Mouse (Mus musculus) neural tube, embryonic 13.5 days (tissue): ENCODE measurements around the gene Gm17606. TPM values are rescaled to one million over a fixed set of nuclear protein-coding genes. Genes with fewer than 3 reads are reported as not detected.

ENCODE experiments used
- ATAC-seq: fragments of 200-750 bp; cut with Nextera tagmentation; 2 replicates; pipeline ENCODE4 v1.8.0; 2017; ENCODE audit warnings: low read depth, mild to moderate bottlenecking, moderate TSS enrichment, moderate library complexity
- H3K27ac ChIP-seq: fragments of 300-500 bp; sonication (generic); replicated peaks from 2 replicates; pipeline ENCODE4 v1.5.1; 2015; ENCODE audit warnings: moderate library complexity, mild to moderate bottlenecking, inconsistent platforms
- H3K27me3 ChIP-seq: fragments of 300-500 bp; sonication (generic); 2 replicates; pipeline ENCODE4 v1.6.1; 2015; ENCODE audit warnings: mild to moderate bottlenecking, inconsistent platforms
- H3K36me3 ChIP-seq: fragments of 300-500 bp; sonication (generic); 2 replicates; pipeline ENCODE4 v1.6.1; 2015; ENCODE audit warnings: mild to moderate bottlenecking, inconsistent platforms
- H3K4me1 ChIP-seq: fragments of 300-500 bp; sonication (generic); replicated peaks from 2 replicates; pipeline ENCODE4 v1.6.1; 2015; ENCODE audit warnings: inconsistent platforms
- H3K4me2 ChIP-seq: fragments of 300-500 bp; sonication (generic); 2 replicates; pipeline ENCODE4 v1.6.1; 2015; ENCODE audit warnings: inconsistent platforms, mild to moderate bottlenecking, moderate library complexity
- H3K4me3 ChIP-seq: fragments of 300-500 bp; sonication (generic); 2 replicates; pipeline ENCODE4 v1.5.1; 2015; ENCODE audit warnings: mild to moderate bottlenecking, inconsistent platforms
- H3K9ac ChIP-seq: fragments of 300-500 bp; sonication (generic); 2 replicates; pipeline ENCODE4 v1.6.1; 2015; ENCODE audit warnings: moderate library complexity, mild to moderate bottlenecking, inconsistent platforms
- H3K9me3 ChIP-seq: fragments of 300-500 bp; sonication (generic); 2 replicates; pipeline ENCODE4 v1.6.1; 2016; ENCODE audit warnings: inconsistent platforms
- WGBS: fragments of 180-500 bp; shearing (Covaris S2); methylation state at CpG from one replicate; pipeline ENCODE4 v1.1.7; 2015; 5-methylcytosine and 5-hydroxymethylcytosine counted together
- polyA plus RNA-seq: library from polyadenylated mRNA; unstranded; fragments of >200 nt; fragmentation: Nextera tagmentation; extraction: Ambion mirVana; gene quantifications from 2 replicates; pipeline ENCODE4 v1.2.1, GENCODE M21; 2015

The Gm17606 gene
- not detected in 2 replicates for polyA plus RNA-seq

GRCm38 (mm10) chr14:54640946-54641304, at the start of gene Gm17606:
Gm17606 (plus strand) TSS chr14:54640952.
- H3K4me3 ChIP-seq = peak within 1 kb of the TSS; percentile 58
- peak within 1 kb of the TSS; percentile 87 for H3K27ac ChIP-seq
- no peak; the same call in 1 of the 2 replicates for ATAC-seq
- H3K4me2 ChIP-seq = peak within 1 kb of the TSS; percentile 74
- WGBS = under 1% methylated on average over 28 of the region's 28 CpGs
- H3K27me3 ChIP-seq = no peaks in the 10 kb centered on the region
- H3K9me3 ChIP-seq = no peaks in the 10 kb centered on the region
- H3K9ac ChIP-seq = peak within 1 kb of the TSS; percentile 83
- peaks cover 34% of the 10 kb centered on the region for H3K4me1 ChIP-seq
- peaks cover 72% of the 10 kb centered on the region for H3K36me3 ChIP-seq

- Histone ChIP-seq H3K27ac (no peak overlapping the region), H3K9me3 (no peaks in the 10 kb centered on the region), H3K4me3 (no peak overlapping the region), H3K36me3 (peaks cover 24% of the 10 kb centered on the region), H3K4me2 (no peak overlapping the region), H3K4me1 (peaks cover 14% of the 10 kb centered on the region), H3K27me3 (no peaks in the 10 kb centered on the region), H3K9ac (no peak overlapping the region)
- 92% methylated on average over 16 of the region's 16 CpGs for WGBS
- ATAC-seq = no peak
These were observed 49.7 kb upstream of the Gm17606 start for GRCm38 (mm10) chr14:54591056-54591455.

DNA sequence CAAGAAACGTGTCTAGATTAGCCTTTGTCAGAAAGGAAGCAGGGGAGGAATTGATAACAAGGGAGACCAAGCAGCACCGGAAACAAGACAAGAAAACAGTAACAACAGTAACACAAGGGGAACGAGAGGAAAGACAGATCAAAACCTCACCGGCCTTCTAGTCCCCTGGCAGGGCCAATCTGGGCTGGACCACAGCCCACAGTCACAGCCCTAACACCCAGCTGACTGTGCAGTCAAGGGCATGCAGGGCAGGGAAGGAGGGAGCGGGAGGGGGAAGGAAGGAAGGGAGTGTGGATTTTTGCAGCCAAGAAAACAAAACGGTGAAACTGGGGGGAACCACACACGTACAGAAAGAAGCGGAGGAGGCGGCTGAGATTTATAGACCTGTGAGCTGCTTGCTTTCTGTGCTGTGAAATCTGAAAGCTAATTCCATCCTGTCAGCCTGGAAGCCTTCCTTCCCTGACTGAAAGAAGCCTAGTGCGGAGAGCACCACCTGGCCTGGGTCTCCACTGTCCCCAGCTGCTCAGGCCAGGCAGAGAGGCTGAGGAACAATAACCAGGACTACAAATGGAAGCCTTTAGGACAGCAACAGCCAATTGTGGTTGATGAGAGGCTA, 48.3 kb upstream of the Gm17606 start:
- 0 out of 2 replicates have a peak overlapping the region, but pooled peaks have one; percentile 21 for H3K4me2 ChIP-seq
- 40% methylated on average over 10 of the region's 10 CpGs for WGBS
- 0 out of 2 replicates have a peak, but pooled peaks have one; percentile 21 for ATAC-seq
- no peak overlapping the region for H3K4me3 ChIP-seq
- peaks cover 14% of the 10 kb centered on the region for H3K4me1 ChIP-seq
- no peaks in the 10 kb centered on the region for H3K27me3 ChIP-seq
- peak overlapping the region; percentile 81 for H3K27ac ChIP-seq
- peak overlapping the region; percentile 52 for H3K9ac ChIP-seq
- peaks cover 28% of the 10 kb centered on the region for H3K36me3 ChIP-seq
- H3K9me3 ChIP-seq = no peaks in the 10 kb centered on the region

DNA sequence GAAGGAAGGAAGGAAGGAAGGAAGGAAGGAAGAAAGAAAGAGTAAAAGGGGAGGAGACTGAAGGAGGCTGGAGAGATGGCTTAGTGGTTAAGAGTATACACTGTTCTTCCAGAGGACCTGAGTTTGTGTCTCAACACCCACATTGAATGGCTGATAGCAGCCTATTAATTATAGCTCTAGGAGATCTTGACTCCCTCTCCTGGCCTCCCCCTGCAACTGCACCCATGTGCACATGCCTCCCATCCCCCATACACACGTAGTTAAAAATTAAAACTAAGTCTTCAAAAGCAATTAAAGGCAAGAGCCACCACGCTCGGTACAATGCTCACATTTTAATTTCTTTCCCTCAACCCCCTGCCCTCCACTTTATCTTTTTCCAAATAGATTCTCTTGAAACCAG, 46.7 kb upstream of the Gm17606 start:
- 91% methylated on average over 3 of the region's 3 CpGs for WGBS
- Histone ChIP-seq H3K9ac (no peak overlapping the region), H3K27me3 (no peaks in the 10 kb centered on the region), H3K36me3 (peaks cover 31% of the 10 kb centered on the region), H3K4me3 (no peak overlapping the region), H3K4me2 (no peak overlapping the region), H3K9me3 (no peaks in the 10 kb centered on the region), H3K4me1 (peaks cover 14% of the 10 kb centered on the region), H3K27ac (no peak overlapping the region)
- ATAC-seq = no peak

GRCm38 (mm10) chr14:54594631-54595414, 45.9 kb upstream of the Gm17606 start:
- peaks cover 14% of the 10 kb centered on the region for H3K4me1 ChIP-seq
- peaks cover 38% of the 10 kb centered on the region for H3K36me3 ChIP-seq
- no peaks in the 10 kb centered on the region for H3K9me3 ChIP-seq
- peak overlapping the region; percentile 28; the same call in 1 of the 2 replicates for H3K27ac ChIP-seq
- H3K4me2 ChIP-seq = no peak overlapping the region
- 65% methylated on average over 28 of the region's 28 CpGs for WGBS
- no peak overlapping the region for H3K9ac ChIP-seq
- ATAC-seq = no peak
- H3K27me3 ChIP-seq = no peaks in the 10 kb centered on the region
- no peak overlapping the region for H3K4me3 ChIP-seq

- H3K4me2 ChIP-seq = no peak overlapping the region
- no peaks in the 10 kb centered on the region for H3K27me3 ChIP-seq
- 78% methylated on average over 7 of the region's 7 CpGs for WGBS
- peaks cover 31% of the 10 kb centered on the region for H3K36me3 ChIP-seq
- no peak for ATAC-seq
- no peak overlapping the region for H3K27ac ChIP-seq
- no peak overlapping the region for H3K9ac ChIP-seq
- no peaks in the 10 kb centered on the region for H3K9me3 ChIP-seq
- peaks cover 14% of the 10 kb centered on the region for H3K4me1 ChIP-seq
- no peak overlapping the region for H3K4me3 ChIP-seq
These were observed 43.7 kb upstream of the Gm17606 start for GRCm38 (mm10) chr14:54597084-54597483.

GRCm38 (mm10) chr14:54601601-54602000, 39.2 kb upstream of the Gm17606 start:
- ATAC-seq = no peak
- Histone ChIP-seq H3K4me1 (peaks cover 24% of the 10 kb centered on the region), H3K4me3 (no peak overlapping the region), H3K4me2 (no peak overlapping the region), H3K9ac (no peak overlapping the region), H3K27me3 (no peaks in the 10 kb centered on the region), H3K36me3 (peaks cover 14% of the 10 kb centered on the region; the same call in 1 of the 2 replicates), H3K27ac (no peak overlapping the region), H3K9me3 (no peaks in the 10 kb centered on the region)
- WGBS = 82% methylated on average over 2 of the region's 2 CpGs

DNA sequence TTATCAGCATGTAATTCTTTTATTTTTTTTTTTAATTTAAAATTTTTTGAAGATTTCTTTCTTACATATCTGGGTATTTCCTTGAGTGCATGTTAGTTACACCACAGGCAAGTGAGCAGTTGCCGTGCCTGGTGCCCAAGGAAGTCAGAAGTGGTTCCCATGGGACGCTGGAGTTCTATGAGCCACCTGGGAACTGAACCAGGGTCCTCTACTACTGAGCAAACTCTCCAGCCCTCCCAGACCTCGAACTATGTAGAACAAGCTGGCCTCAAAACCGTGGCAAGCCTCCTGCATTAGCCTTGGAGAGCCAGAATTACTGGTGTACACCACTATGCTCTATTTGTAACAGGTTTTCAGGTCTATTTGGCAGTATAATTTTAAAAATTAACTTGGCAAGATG, 38.1 kb upstream of the Gm17606 start:
- Histone ChIP-seq H3K27ac (peak overlapping the region; percentile 97), H3K4me1 (peaks cover 24% of the 10 kb centered on the region), H3K9me3 (no peaks in the 10 kb centered on the region), H3K4me3 (peak overlapping the region; percentile 64), H3K27me3 (no peaks in the 10 kb centered on the region), H3K4me2 (peak overlapping the region; percentile 61), H3K36me3 (peaks cover 9% of the 10 kb centered on the region; the same call in 1 of the 2 replicates), H3K9ac (peak overlapping the region; percentile 81)
- 28% methylated on average over 4 of the region's 4 CpGs for WGBS
- ATAC-seq = peak; percentile 45

- peak overlapping the region; percentile 97 for H3K27ac ChIP-seq
- H3K27me3 ChIP-seq = no peaks in the 10 kb centered on the region
- peak overlapping the region; percentile 81 for H3K9ac ChIP-seq
- H3K9me3 ChIP-seq = no peaks in the 10 kb centered on the region
- peaks cover 24% of the 10 kb centered on the region for H3K4me1 ChIP-seq
- peaks cover 9% of the 10 kb centered on the region; the same call in 1 of the 2 replicates for H3K36me3 ChIP-seq
- peak; percentile 99 for ATAC-seq
- peak overlapping the region; percentile 61 for H3K4me2 ChIP-seq
- WGBS = under 1% methylated on average over 46 of the region's 46 CpGs
- peak overlapping the region; percentile 64 for H3K4me3 ChIP-seq
These were observed 37.6 kb upstream of the Gm17606 start for GRCm38 (mm10) chr14:54603038-54603654.

DNA sequence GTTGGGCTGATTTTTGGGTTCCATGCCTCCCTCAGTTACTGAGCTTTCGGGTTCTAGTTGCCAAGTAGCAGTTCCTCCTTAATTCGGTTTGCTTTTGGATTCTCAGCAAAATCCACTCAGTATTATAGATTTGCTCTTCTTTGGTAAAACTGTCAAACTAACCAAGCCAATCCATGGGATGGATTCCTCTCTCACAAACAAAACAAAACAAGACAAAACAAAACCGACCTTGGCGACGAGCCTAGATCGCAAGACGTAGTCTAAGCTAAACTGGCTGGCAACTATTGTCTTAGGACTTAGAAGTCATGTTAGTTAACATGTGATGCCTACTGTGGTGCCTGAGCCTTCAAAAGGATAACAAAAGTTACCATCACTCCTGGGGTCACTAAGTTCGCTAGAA, 37.1 kb upstream of the Gm17606 start:
- Histone ChIP-seq H3K27me3 (no peaks in the 10 kb centered on the region), H3K36me3 (peaks cover 9% of the 10 kb centered on the region; the same call in 1 of the 2 replicates), H3K4me2 (peak overlapping the region; percentile 61), H3K9me3 (no peaks in the 10 kb centered on the region), H3K9ac (no peak overlapping the region), H3K27ac (peak overlapping the region; percentile 97), H3K4me3 (peak overlapping the region; percentile 64), H3K4me1 (peaks cover 24% of the 10 kb centered on the region)
- 90% methylated on average over 8 of the region's 8 CpGs for whole genome bisulfite sequencing
- ATAC-seq = no peak

- peak within 1 kb of the TSS; percentile 61 for H3K4me2 ChIP-seq
- H3K27ac ChIP-seq = peak within 1 kb of the TSS; percentile 73
- H3K9me3 ChIP-seq = no peaks in the 10 kb centered on the region
- no peaks in the 10 kb centered on the region for H3K27me3 ChIP-seq
- 0% methylated on average over 39 of the region's 39 CpGs for WGBS
- peaks cover 6% of the 10 kb centered on the region; the same call in 1 of the 2 replicates for H3K36me3 ChIP-seq
- peak within 1 kb of the TSS; percentile 67 for H3K9ac ChIP-seq
- peaks cover 24% of the 10 kb centered on the region for H3K4me1 ChIP-seq
- ATAC-seq = peak; percentile 19; the same call in 1 of the 2 replicates
- peak within 1 kb of the TSS; percentile 46 for H3K4me3 ChIP-seq
These were observed 34.9 kb upstream of the Gm17606 start, which contains the start of gene 4931414P19Rik for GRCm38 (mm10) chr14:54605752-54606321. 4931414P19Rik (minus strand) TSS chr14:54605993.
